Mouse (Mus musculus) duodenum, adult 2 months (tissue): ENCODE data around the gene Mnt. TPM values are rescaled to one million over a fixed set of nuclear protein-coding genes. Genes with fewer than 3 reads are reported as not detected.

Experiments used
- polyA plus RNA-seq: library from polyadenylated mRNA; depleted of rRNA; stranded (reverse); fragments of >200 nt; gene quantifications from 2 replicates; pipeline ENCODE4 v1.2.3, GENCODE M21; 2012; ENCODE audit warnings: low replicate concordance; rRNA removed

Mnt gene
- 18.3 and 20.0 TPM in 2 replicates for polyA plus RNA-seq

GRCm38 (mm10) chr11:74830256-74831161 lies at the start of gene Mnt:
Mnt (plus strand) TSS chr11:74830920.

Other genes with a start within 250 kb of the Mnt start
- gene Rap1gap2, start 220.0 kb upstream of the Mnt start, polyA plus RNA-seq, result 10.0 and 13.0 TPM in 2 replicates
- 0.76 and 1.1 TPM in 2 replicates for gene Ccdc92b, start 211.3 kb upstream of the Mnt start, polyA plus RNA-seq
- gene Cluh, start 181.4 kb upstream of the Mnt start, polyA plus RNA-seq, result 43.6 and 74.2 TPM in 2 replicates
- gene Pafah1b1, start 106.2 kb upstream of the Mnt start, polyA plus RNA-seq, result 4.3 and 4.7 TPM in 2 replicates
- gene Mettl16, start 60.1 kb upstream of the Mnt start, polyA plus RNA-seq, result 0.91 and 2.6 TPM in 2 replicates
- gene Sgsm2, start 66.1 kb downstream of the Mnt start, polyA plus RNA-seq, result 8.1 and 11.6 TPM in 2 replicates
- 1.8 and 2.4 TPM in 2 replicates for gene Tsr1, start 67.2 kb downstream of the Mnt start, polyA plus RNA-seq
- gene Smg6, start 94.9 kb downstream of the Mnt start, polyA plus RNA-seq, result 11.0 and 21.0 TPM in 2 replicates
- gene Srr, start 95.0 kb downstream of the Mnt start, polyA plus RNA-seq, result 3.0 and 4.3 TPM in 2 replicates